Mouse (Mus musculus) R1 (cell line): ENCODE results near the gene Naa35.

Source experiments
- DNase-seq: peaks from one replicate; pipeline ENCODE4 v3.0.0-alpha.2; 2018; ENCODE audit warnings: low read depth, low spot score

Naa35 gene

DNA sequence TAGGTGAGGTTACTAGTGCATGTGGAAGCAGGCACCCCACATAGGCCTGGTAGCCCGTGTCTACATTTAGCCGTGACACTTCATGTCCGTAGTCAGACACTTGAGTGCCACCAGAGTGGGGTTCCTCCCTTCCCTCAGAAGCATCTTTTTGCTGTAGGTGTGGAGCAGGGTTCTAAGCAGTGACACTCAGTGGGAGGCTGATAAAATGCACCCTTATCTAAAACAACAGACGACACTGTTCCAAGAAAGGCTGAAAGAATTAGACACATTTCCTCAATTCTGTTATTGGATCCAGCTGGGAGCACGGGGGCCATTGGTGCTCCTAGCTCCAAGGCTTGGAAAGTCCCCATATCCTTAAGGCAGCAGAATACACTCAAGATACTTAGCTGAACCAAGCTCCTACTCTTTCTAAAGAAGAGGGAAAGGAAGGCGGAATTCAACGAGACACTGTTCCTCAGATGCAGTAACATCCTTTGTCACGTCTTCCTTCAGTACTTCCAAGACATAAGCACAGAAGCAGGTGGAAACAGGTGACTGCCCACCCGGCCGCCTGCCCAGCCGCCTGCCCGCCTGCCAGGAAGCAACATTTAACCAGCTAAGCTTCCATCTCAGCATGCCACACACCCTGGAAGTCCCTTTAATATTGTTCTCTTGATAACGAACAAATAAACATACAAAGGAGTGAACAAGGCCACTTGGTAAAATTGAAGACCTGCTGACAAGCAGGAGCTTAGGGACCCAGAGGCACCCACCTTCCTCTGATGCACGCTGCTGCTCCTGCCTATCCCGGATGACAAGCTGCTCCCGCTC, 54.5 kb downstream of the Naa35 start:
- DNase-seq = no peak

GRCm38 (mm10) chr13:59640178-59640440, 55.0 kb downstream of the Naa35 start:
- DNase-seq = no peak

- DNase-seq = no peak
These were observed 57.8 kb downstream of the Naa35 start for GRCm38 (mm10) chr13:59642818-59643217.

DNA sequence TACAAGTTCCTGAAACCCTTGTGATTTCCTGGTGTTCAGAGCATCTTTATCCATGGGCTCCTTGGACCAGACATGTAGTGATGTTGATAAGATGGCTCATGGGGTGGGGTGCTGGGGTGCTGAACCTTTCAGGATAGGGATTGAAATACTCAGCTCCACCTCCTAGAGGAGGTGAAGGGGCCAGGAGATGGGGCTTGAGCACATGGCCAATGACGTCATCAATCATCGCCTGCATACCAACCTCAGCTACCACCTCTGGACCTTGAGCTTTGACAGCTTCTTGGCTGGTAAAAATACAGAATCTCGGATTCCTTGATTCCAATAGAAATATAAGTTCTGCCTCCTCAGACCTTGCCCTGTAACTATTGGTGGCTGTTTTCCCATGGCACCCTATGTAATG, 60.4 kb downstream of the Naa35 start:
- peak; percentile 84 for DNase-seq

- peak; percentile 98 for DNase-seq
These were observed 61.7 kb downstream of the Naa35 start for GRCm38 (mm10) chr13:59646674-59647244.

- no peak for DNase-seq
These were observed 62.4 kb downstream of the Naa35 start for GRCm38 (mm10) chr13:59647484-59647883.

DNA sequence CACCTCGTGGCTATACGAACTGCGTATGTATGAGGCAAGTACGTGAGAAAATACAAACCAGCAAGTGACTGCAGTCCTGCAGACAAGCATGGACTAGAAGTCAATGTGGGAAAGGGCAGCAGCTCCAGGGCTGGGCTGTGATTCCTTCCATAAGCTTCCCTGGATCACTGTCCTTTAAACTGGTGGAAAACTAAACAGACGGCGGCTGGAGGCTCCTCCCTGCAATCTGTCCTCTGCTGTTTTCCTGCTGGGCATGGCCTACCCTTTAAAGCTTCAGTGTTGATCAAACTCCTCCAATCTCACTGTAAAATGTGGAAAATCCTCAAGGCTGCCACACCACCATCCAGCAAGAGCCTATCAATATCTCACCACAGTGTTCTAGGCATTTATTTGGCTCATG, 63.5 kb downstream of the Naa35 start:
- no peak for DNase-seq

- peak; percentile 56 for DNase-seq
These were observed 64.7 kb downstream of the Naa35 start for GRCm38 (mm10) chr13:59649781-59650180.

- no peak for DNase-seq
These were observed 67.6 kb downstream of the Naa35 start for GRCm38 (mm10) chr13:59652651-59653050.

- no peak for DNase-seq
These were observed 68.1 kb downstream of the Naa35 start for GRCm38 (mm10) chr13:59653136-59653535.

DNA sequence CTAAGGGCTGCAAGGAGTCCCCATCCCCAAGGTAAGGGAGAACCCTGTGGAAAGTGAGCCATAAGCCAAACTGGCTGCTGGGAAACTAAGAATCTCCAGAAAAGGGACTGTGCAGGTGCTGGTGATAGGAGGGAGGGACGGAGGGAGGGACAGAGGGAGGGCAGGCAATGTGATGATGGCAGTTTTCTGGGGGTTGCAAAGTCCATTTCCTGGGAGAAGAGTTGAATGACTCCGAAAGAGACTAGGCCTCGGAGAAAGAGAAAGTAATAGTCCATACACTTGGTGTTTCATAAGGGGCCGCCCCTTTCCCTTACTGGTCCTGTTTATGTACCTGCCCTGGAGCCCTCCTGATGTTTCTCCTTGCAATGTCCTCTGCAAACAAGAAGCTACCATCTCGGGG, 69.4 kb downstream of the Naa35 start:
- DNase-seq = no peak

DNA sequence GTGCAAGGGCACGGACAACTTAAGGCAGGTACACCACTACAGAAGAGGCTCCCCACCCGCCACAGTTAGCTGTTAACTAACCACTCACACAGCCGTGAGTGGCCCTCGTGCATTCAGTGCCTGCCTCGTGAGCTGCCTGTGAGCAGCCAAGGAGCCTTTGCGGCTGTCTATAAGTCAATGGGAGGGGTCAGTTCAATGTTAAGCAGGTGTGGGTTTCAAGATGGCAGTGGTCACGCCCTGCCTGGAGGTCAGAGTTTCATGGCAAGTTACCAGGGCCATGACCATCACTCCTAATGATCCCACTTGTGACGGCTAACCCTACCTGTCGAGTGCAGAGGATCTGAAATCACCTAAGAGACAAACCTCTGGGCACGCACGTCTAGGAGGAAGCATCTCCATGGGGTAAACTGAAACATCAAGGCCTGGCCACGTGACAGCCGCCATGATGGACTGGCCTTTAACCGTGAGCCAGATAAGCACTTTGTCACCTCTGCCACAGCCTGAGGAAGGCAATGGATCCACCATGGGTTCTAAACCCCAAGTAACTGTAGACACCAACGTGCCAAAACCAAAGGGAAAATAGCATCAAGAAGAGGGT, 70.8 kb downstream of the Naa35 start:
- DNase-seq = peak; percentile 77

GRCm38 (mm10) chr13:59656316-59656832, 71.3 kb downstream of the Naa35 start:
- peak; percentile 87 for DNase-seq

GRCm38 (mm10) chr13:59656975-59657388, 71.9 kb downstream of the Naa35 start:
- peak; percentile 98 for DNase-seq

DNA sequence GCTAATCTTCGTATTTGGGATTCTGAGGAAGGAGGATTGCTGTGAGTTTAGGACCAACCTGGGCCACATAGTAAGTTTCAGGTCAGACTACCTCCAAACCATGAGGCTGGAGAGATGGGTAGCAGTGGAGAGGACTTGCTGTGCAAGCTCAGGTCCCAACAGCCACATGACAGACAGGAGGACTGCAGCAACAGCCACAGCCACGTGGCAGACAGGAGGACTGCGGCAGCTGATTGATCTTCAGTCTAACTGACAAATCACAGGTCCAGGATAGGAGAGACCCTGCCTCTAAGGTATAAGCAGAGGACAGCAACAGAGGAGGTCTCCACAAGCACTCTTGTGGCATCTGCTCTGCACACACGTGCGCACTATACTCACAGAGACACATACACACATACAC, 72.7 kb downstream of the Naa35 start:
- peak; percentile 67 for DNase-seq

DNA sequence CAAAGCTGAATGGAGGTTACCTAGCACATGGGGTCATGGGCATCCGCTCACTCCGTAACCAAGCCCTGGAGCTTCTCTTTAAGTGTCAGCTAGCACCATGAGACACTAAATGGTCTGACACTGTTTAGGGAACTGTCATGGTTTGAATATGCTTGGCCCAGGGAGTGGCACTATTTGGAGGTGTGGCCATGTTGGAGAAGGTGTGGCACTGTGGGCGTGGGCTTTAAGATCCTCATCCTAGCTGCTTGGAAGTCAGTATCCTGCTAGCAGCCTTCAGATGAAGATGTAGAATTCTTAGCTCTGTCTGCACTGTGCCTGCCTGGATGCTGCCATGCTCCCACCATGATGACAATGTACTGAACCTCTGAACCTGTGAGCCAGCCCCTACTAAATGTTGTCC, 75.3 kb downstream of the Naa35 start:
- peak; percentile 66 for DNase-seq

- peak; percentile 58 for DNase-seq
These were observed 76.3 kb downstream of the Naa35 start for GRCm38 (mm10) chr13:59661387-59661786.

- peak; percentile 99 for DNase-seq
These were observed 76.9 kb downstream of the Naa35 start for GRCm38 (mm10) chr13:59661966-59662365.

DNA sequence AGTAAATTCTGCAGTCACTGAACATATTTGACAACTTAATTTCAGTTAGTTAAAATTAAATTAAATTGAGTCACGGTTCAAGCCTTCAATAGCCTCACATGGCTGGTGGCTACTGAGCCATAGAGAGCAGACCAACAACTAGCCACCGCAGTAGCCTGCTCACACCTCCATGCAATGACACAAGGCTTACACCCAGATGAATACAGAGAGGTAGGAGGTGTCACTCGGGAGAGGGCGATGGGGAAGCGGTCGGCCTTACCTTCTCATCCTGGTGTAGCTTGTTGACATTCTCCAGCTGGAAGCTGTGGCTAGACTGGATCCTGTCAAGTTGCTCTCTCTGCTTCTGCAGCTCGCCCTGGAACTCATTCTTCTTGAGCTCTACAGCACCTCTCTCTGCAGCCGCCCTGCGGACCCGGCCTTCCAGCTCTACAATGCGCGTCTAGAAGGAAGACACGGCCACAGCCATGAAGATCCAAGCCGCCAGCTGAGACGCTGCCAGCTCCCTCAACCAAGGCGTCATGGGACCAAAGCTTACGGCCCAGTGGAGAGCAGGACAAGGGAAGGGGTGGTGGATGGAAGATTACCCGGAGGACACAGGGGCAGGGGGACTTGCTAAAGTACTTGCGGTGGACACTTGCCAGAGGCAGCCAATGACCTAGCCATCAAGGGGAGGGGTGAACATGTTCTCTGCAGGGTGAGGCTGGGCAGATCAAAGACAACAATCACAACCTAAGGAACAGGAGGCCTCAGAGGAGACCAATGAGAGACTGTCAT, 79.1 kb downstream of the Naa35 start:
- no peak for DNase-seq

DNA sequence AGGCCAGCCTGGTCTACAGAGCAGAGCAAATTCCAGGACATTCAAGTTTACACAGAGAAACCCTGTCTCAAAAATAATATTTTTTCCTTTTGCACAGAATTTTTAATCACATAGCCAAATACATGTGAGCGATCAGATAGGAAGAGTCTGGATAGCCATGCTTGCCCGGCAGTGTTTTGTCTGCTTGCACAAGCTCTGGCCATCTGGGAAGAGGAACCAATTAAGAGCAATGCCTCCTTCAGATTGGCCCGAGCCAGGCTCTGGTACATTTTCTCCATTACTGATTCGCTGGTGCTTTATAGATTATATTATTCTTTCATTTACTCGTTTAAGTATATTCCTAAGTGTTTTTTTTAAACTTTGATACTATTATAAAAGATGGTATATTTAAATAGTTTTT, 82.7 kb downstream of the Naa35 start:
- no peak for DNase-seq

GRCm38 (mm10) chr13:59668501-59669093, 83.5 kb downstream of the Naa35 start:
- peak; percentile 59 for DNase-seq

DNA sequence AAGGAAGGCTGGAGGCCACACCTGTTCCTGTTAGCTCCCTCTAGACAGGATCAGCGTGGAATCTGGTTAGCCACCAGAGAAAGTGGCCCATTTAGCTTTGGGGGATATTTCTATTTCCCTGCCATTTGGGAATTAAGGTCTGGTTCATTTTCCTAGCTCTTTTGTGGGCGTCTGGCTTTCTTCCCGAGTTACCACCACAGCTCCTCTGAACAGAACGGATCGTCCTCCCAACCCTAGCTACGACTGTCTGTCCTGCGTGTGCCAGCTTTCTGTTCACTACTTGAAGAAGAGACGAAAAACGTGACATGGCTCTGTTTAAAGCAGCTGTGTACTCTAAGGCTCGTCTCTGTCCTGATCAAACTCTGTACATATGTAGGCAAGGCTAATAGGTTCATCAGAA, 84.9 kb downstream of the Naa35 start:
- DNase-seq = no peak
